16 mouse cellular contexts compared by ENCODE assay signal in the genomic region with DNA sequence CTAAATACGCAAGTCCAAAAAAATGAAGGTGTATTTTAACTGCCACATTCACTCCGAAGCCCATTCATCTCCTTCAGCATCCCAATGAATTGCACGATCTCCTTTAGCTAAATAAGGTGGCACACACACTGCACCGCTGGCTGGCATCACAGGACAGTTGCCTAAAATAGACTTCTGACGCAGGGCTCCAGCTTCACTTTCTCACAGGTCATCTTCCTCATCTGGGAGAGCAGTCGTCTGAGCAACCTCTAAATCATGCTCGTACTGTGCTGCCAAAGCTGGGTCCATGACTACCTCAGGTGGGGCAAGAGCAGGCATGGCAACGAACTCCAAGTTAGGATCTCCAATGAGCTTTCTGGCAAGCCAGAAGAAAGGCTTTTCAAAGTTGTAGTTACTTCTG. TPM values are rescaled to one million over a fixed set of nuclear protein-coding genes. Genes with fewer than 3 reads are reported as not detected.
A peak's percentile ranks its signal among the peaks of the same experiment; 100 is the strongest.
DNase-seq lines count a peak whose midpoint lies in the region; ATAC-seq and TF ChIP-seq lines count a peak whose summit lies in the region.
"Had no signal": no experiment of that assay in that cellular context is flagged by ENCODE, and none has a peak within 500 bp of the region (broad histone marks: within the 10 kb centered on the region; RNA-seq: fewer than 3 reads in every experiment).

No protein-coding gene starts in this region.

- H3K36me3 ChIP-seq in kidney, embryonic 15.5 days: no peaks in the 10 kb centered on the region
- H3K36me3 ChIP-seq in kidney, adult 2 months (ENCODE audit: control insufficient read depth, insufficient read depth, low read length): no peaks in the 10 kb centered on the region
- H3K36me3 ChIP-seq in heart, embryonic 11.5 days (ENCODE audit: control insufficient read depth, insufficient read depth, low read length): no peaks in the 10 kb centered on the region
- H3K36me3 ChIP-seq: embryonic facial prominence, embryonic 15.5 days had no signal

- TF ChIP-seq POLR2A in kidney, adult 2 months (IDR thresholded peaks at IDR 0.05; ENCODE audit: low read depth, low read length): no peak
- no peak for TF ChIP-seq POLR2A in bone marrow macrophage, adult 2 months (IDR thresholded peaks at IDR 0.05; ENCODE audit: borderline replicate concordance, low read depth, low read length)

- no peak for ATAC-seq in kidney, embryonic 15.5 days (replicated peaks; ENCODE audit: low FRiP score)
- no peak for ATAC-seq in heart, embryonic 11.5 days (replicated peaks; ENCODE audit: insufficient number of reproducible peaks, low FRiP score, low TSS enrichment)
- ATAC-seq: activated CD4-positive, CD25-positive, alpha-beta regulatory T cell, adult 4 months had no signal

- no peak overlapping the region for H3K27ac ChIP-seq in kidney, embryonic 15.5 days
- H3K27ac ChIP-seq in kidney, adult 2 months (ENCODE audit: insufficient read depth, low read depth, low read length): no peak overlapping the region
- no peak overlapping the region for H3K27ac ChIP-seq in bone marrow macrophage, adult 2 months (ENCODE audit: insufficient read depth, low read depth, low read length)
- no peak overlapping the region for H3K27ac ChIP-seq in heart, embryonic 11.5 days (ENCODE audit: low read depth, low read length)
- H3K27ac ChIP-seq: embryonic facial prominence, embryonic 15.5 days had no signal

- no peak for DNase-seq in kidney, adult 2 months
- peak; percentile 62 for DNase-seq in heart, postnatal 4 days
- DNase-seq in urinary bladder, postnatal 10 days (ENCODE audit: low spot score): no peak
- no peak for DNase-seq in right cerebral cortex, adult 18-20 months
- DNase-seq in ovary, postnatal 10 days (ENCODE audit: low spot score): no peak

- 85% methylated on average over 8 of the region's 8 CpGs for WGBS in kidney, embryonic 15.5 days
- 86% methylated on average over 8 of the region's 8 CpGs for WGBS in kidney, adult 2 months
- 73% methylated on average over 8 of the region's 8 CpGs for WGBS in heart, embryonic 11.5 days (ENCODE audit: insufficient replicate concordance)

- H3K4me2 ChIP-seq in kidney, embryonic 15.5 days: peak overlapping the region; percentile 70; the same call in 1 of the 2 replicates
- H3K4me2 ChIP-seq in heart, embryonic 11.5 days: peak overlapping the region; percentile 74

- peaks cover 6% of the 10 kb centered on the region; the same call in 1 of the 2 replicates for H3K4me1 ChIP-seq in kidney, embryonic 15.5 days
- no peaks in the 10 kb centered on the region for H3K4me1 ChIP-seq in kidney, adult 2 months (ENCODE audit: control insufficient read depth, insufficient read depth, low read length)
- H3K4me1 ChIP-seq in bone marrow macrophage, adult 2 months (ENCODE audit: control insufficient read depth, insufficient read depth, low read length): peaks cover 9% of the 10 kb centered on the region
- no peaks in the 10 kb centered on the region for H3K4me1 ChIP-seq in heart, embryonic 11.5 days (ENCODE audit: control insufficient read depth, insufficient read depth, low read length)

- no peak for TF ChIP-seq CTCF in kidney, adult 2 months (conservative IDR thresholded peaks at IDR 0.05; ENCODE audit: insufficient read depth, insufficient read length, low read depth, low read length)
- TF ChIP-seq CTCF in bone marrow macrophage, adult 2 months (IDR thresholded peaks at IDR 0.05; ENCODE audit: low read depth, low read length): no peak

- H3K9ac ChIP-seq in kidney, embryonic 15.5 days: no peak overlapping the region
- no peak overlapping the region for H3K9ac ChIP-seq in heart, embryonic 11.5 days (ENCODE audit: low read depth, low read length)
- H3K9ac ChIP-seq: embryonic facial prominence, embryonic 15.5 days had no signal

- no peaks in the 10 kb centered on the region for H3K27me3 ChIP-seq in kidney, embryonic 15.5 days
- no peaks in the 10 kb centered on the region; the same call in 1 of the 2 replicates for H3K27me3 ChIP-seq in kidney, adult 2 months (replicated peaks; ENCODE audit: control insufficient read depth, insufficient read depth, low read length)
- H3K27me3 ChIP-seq in heart, embryonic 11.5 days (ENCODE audit: control insufficient read depth, insufficient read depth, low read length): no peaks in the 10 kb centered on the region
- H3K27me3 ChIP-seq: embryonic facial prominence, embryonic 15.5 days had no signal

- H3K9me3 ChIP-seq in kidney, embryonic 15.5 days (replicated peaks): no peaks in the 10 kb centered on the region
- H3K9me3 ChIP-seq in heart, embryonic 11.5 days (replicated peaks; ENCODE audit: control insufficient read depth, low read length): no peaks in the 10 kb centered on the region
- H3K9me3 ChIP-seq: embryonic facial prominence, embryonic 15.5 days had no signal

- no peak overlapping the region for H3K4me3 ChIP-seq in kidney, embryonic 15.5 days (replicated peaks)
- H3K4me3 ChIP-seq in kidney, adult 2 months (ENCODE audit: insufficient read depth, low read depth, low read length): no peak overlapping the region
- H3K4me3 ChIP-seq in bone marrow macrophage, adult 2 months (ENCODE audit: insufficient read depth, low read length): peak overlapping the region; percentile 70
- no peak overlapping the region for H3K4me3 ChIP-seq in heart, embryonic 11.5 days (ENCODE audit: low read depth, low read length)

RNA-seq across cellular contexts. Expression of a gene that starts 0.7 kb away (rescaled TPM):
- polyA plus RNA-seq in kidney, embryonic 15.5 days (2015; fragmentation: Nextera tagmentation; extraction: Ambion mirVana): 0.54 TPM in 1 of 2 replicates, not detected in the other
- polyA plus RNA-seq in kidney, adult 2 months (2012; rRNA removed): 2.8 and 3.5 TPM in 2 replicates
- polyA plus RNA-seq in bone marrow macrophage, adult 2 months (2012; ENCODE audit: insufficient read depth, insufficient read length, missing spikeins): 1.1 TPM in 1 of 2 replicates, not detected in the other
- polyA plus RNA-seq in heart, embryonic 11.5 days (2014; fragmentation: Nextera tagmentation; extraction: Ambion mirVana): 1.3 and 1.8 TPM in 2 replicates
- total RNA-seq in heart, postnatal 4 days (2021): 1 to 10 TPM; 2.6 to 4.5 TPM
- total RNA-seq: layer of hippocampus, postnatal 36 days; neutrophil, adult 5-6 weeks had no signal

RNA-seq across cellular contexts. Expression of a gene that starts 8.3 kb away (rescaled TPM):
- not detected in 2 replicates for polyA plus RNA-seq in kidney, embryonic 15.5 days (2015; fragmentation: Nextera tagmentation; extraction: Ambion mirVana)
- polyA plus RNA-seq in kidney, adult 2 months (2012; rRNA removed): not detected in 2 replicates
- not detected in 2 replicates for polyA plus RNA-seq in bone marrow macrophage, adult 2 months (2012; ENCODE audit: insufficient read depth, insufficient read length, missing spikeins)
- not detected in 2 replicates for polyA plus RNA-seq in heart, embryonic 11.5 days (2014; fragmentation: Nextera tagmentation; extraction: Ambion mirVana)
- not detected for total RNA-seq in heart, postnatal 4 days (2021)
- total RNA-seq: gastrocnemius, postnatal 10 days; layer of hippocampus, postnatal 36 days; neutrophil, adult 5-6 weeks had no signal
- polyA plus RNA-seq: activated CD4-positive, CD25-positive, alpha-beta regulatory T cell, adult 4 months; embryonic facial prominence, embryonic 15.5 days; forebrain, embryonic 14.5 days; limb, embryonic 11.5 days; lung, postnatal 0 days had no signal

RNA-seq across cellular contexts. Expression of a gene that starts 24.4 kb away (rescaled TPM):
- not detected in 2 replicates for polyA plus RNA-seq in kidney, embryonic 15.5 days (2015; fragmentation: Nextera tagmentation; extraction: Ambion mirVana)
- polyA plus RNA-seq in kidney, adult 2 months (2012; rRNA removed): not detected in 2 replicates
- polyA plus RNA-seq in bone marrow macrophage, adult 2 months (2012; ENCODE audit: insufficient read depth, insufficient read length, missing spikeins): 0.17 TPM in 1 of 2 replicates, not detected in the other
- polyA plus RNA-seq in heart, embryonic 11.5 days (2014; fragmentation: Nextera tagmentation; extraction: Ambion mirVana): not detected in 2 replicates
- total RNA-seq in heart, postnatal 4 days (2021): not detected
- total RNA-seq: gastrocnemius, postnatal 10 days; layer of hippocampus, postnatal 36 days; neutrophil, adult 5-6 weeks had no signal
- polyA plus RNA-seq: embryonic facial prominence, embryonic 15.5 days; forebrain, embryonic 14.5 days; lung, postnatal 0 days had no signal

RNA-seq across cellular contexts. Expression of a gene that starts 45.0 kb away (rescaled TPM):
- polyA plus RNA-seq in kidney, embryonic 15.5 days (2015; fragmentation: Nextera tagmentation; extraction: Ambion mirVana): 55.5 and 62.2 TPM in 2 replicates
- 243 and 262 TPM in 2 replicates for polyA plus RNA-seq in kidney, adult 2 months (2012; rRNA removed)
- polyA plus RNA-seq in bone marrow macrophage, adult 2 months (2012; ENCODE audit: insufficient read depth, insufficient read length, missing spikeins): 198 and 202 TPM in 2 replicates
- polyA plus RNA-seq in heart, embryonic 11.5 days (2014; fragmentation: Nextera tagmentation; extraction: Ambion mirVana): 47.0 and 48.1 TPM in 2 replicates
- total RNA-seq in heart, postnatal 4 days (2021): 100 to 1,000 TPM; 171 to 183 TPM
